Mouse (Mus musculus): ENCODE data around the gene Kcnc3.
A peak's percentile ranks its signal among the peaks of the same experiment; 100 is the strongest.

The Kcnc3 gene

DNA sequence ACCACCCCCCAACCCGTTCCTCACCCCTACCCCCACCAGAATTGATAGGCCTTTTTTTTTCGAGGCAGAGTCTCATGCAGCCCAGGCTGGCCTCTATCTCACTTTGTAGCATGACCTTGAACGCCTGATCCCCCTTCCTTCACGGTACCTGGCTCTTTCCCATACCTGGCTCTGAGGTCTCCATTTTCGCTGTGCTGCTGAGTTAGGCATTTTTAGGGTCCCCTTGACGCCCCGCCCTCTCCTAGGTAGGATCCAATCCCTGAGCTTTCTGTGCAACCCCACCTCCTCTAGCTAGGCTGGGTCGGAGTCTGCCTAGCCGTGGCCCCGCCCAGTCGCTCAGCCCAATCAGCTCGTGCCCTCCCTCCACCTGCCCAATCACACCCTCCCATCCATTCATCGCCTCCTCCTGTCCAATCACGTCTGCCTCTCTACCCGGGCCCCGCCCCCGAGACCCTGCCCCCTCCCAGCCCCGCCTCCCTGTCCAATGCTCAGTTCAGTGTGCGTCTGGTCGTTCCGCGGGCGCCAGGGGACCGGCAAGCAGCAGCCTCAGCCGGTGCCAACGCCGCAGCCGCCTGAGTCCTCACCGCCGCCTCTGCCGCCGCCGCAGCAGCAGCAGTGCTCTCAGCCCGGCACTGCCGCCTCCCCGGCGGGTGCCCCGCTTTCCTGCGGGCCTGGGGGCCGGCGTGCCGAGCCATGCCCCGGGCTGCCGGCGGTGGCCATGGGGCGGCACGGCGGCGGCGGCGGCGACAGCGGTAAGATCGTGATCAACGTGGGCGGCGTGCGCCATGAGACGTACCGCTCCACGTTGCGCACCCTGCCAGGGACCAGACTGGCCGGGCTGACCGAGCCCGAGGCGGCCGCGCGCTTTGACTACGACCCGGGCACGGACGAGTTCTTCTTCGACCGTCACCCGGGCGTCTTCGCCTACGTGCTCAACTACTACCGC is at the start of gene Kcnc3:
Gene Kcnc3 (plus strand): TSS at position 263 of the 946 bp plus-strand sequence.
- DNase-seq (ENCODE audit: low read depth, low spot score) = peak; percentile 98

DNA sequence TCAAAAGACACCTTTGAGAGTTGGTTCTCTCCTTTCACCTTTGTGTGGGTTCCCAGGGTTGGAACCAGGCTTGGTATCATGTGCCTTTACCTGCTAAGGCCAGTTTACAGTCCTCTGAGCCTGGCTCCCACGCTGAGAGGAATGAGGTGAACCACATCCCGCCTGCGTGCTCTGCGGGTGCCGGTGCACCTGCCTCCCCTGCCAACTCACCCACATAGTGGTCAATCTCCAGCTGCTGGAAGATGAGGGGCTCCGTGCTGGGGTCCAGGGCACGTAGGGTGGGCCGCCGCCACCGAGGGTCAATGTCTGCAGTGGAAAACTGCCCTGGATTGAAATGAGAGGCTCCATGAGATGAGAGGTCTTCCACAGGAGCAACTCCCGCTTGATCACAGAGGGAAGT is 47.9 kb upstream of the Kcnc3 start:
- DNase-seq (ENCODE audit: low read depth, low spot score) = no peak

DNA sequence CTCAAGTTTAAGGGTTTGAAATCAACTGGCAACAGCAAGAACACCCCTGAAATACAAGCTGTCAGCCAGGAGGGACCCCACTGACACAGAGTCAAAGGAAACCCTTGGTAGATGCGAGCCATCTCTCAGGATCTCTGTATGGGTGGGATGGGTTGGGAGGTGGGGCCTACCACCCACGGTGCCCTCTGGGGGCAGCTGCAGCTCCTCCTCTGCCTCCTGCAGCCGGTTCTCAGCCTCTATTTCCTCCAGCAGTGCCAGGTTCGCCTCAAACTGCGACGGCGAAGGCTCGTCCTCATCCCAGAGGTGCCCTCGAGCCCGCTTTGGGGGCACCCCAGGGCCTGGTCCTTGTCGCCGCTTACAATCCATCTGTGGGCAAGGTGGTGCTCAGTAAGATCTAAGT is 47.4 kb upstream of the Kcnc3 start:
- no peak for DNase-seq (ENCODE audit: low read depth, low spot score)

DNA sequence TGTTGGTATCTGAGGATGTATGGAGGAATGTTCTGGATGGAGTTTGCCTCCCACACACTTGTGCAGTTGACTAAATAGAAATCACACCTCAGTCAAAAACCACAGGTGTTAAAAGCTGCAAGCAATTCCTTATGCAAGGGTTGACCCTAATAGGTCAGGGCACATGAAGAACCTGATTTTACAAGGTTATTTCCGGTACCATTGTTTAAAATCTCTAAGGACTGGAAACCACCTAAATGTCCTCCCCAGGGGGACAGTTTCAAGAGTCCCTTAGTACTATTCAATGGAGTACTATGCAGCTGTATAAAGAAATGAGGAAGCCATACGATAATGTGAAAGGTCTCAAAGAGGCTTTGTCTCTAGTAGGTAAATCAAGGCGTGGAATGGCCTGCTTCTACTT is 44.2 kb upstream of the Kcnc3 start:
- peak; percentile 56 for DNase-seq (ENCODE audit: low read depth, low spot score)

DNA sequence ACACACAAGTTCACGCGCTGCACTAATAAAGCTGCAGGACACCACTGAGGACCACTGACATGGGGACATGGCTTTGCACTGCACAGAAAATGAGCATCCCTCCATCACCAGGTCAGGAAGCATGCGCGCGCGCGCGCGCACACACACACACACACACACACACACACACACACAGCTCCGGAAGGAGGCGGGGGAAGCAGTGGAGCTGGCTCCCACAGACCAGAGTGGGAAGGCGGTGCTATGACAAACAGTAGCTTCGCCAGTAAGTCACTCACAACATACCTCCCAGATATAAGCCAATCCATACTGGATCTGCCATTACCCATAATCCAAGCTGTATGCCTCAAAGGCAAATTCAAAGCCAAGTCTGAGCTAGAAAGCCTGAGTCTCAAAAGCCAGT is 43.4 kb upstream of the Kcnc3 start:
- DNase-seq (ENCODE audit: low read depth, low spot score) = no peak

DNA sequence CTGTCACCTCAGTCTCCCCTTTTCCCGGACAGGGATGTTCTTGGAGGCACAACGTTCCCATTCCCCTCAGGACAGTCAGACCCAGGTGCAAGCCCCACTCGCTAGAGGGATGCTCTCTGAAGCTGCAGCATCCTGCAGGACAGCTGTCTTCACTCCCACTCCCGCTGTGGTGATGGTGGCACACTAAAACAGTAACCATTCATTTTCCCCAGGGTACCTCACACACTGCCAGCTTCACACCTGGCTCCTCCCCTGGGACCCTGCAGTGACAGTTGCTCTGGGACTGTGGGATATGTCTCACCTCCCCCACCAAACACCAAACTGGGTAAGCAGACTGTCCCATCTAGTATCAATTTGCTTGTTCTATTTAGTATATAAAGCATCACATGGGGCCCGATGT is 42.7 kb upstream of the Kcnc3 start:
- peak; percentile 67 for DNase-seq (ENCODE audit: low read depth, low spot score)

DNA sequence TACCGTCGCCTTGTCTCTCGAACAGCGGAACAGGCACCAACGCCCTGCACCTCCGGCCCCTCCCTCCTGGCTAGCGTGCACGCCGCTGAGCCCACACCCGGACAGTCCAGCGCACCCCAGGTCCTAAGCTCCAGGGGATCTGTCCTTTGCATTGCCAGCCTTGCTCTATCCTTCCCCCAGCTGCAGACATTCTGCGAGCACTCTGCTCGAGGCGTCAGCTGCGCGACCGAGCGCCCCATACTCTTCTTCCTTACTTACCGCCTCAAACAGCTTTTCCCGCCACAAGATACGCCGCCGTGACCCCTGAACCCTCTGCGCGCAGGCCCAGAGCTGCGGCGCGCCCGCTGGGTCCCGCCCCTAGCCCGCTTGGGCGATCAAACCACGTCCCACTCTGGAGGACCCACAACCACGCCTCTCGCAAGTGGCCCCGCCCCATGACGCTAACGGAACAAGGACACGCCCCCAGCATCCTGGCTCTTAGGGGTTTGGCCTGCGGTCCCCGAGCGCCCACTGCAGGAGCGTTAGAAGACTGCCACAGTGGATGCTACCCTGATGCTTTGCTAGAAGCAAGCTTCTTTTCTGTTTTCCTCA is 41.9 kb upstream of the Kcnc3 start, which contains the start of gene Pold1:
Gene Pold1 (minus strand): TSS at position 353 of the 591 bp plus-strand sequence.
- DNase-seq (ENCODE audit: low read depth, low spot score) = peak; percentile 100

DNA sequence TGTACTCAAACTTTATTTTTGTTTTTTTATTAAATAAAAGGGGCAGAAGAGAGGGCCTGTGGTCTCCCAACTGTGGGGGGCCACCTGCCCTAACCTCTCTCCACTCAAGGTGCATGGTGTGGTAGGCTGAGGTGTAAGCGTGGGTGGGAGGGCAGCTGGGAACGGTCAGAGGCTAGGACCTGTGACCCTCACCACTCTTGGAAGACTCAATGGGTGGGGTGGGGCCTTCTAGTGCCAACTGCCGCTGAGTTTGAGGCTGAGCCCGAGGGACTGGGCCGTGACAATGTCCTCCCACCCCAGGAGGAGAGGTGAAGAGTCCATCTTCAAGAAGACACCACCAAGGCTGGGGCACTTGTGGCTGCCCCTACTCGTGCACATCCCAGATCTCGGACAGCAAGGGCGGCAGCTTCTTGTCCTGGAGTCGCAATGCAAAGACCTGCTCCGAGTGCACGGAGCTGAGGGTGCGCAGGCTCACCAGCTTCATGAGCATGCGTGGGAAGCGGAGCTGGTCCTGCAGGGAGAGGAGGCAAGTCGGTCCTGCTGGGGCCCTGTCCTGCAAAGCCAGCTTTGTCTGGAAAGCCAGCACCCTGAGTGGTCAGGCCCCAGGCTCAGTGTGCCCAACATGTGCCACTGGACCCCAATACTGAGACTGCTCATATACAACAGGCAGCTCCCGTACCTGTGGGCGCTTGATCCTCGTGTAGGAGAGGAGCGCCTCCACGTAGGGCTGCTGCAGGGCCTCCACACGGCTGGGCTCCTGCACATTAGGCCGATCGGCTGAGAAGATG is 40.6 kb upstream of the Kcnc3 start:
- DNase-seq (ENCODE audit: low read depth, low spot score) = no peak

DNA sequence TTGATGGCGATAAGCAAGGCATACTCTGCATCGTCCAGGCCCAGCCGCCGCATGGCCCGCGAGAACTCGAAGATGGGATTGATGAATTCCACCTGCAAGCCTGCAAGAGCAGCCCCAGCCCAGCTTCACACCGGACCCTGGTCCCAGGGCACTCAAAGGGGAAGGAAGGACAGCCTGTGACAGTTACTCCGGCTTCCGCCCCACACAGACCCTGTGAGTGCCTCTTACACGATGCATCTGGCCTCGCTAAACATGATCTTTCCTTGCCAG is 40.1 kb upstream of the Kcnc3 start:
- DNase-seq (ENCODE audit: low read depth, low spot score) = no peak

DNA sequence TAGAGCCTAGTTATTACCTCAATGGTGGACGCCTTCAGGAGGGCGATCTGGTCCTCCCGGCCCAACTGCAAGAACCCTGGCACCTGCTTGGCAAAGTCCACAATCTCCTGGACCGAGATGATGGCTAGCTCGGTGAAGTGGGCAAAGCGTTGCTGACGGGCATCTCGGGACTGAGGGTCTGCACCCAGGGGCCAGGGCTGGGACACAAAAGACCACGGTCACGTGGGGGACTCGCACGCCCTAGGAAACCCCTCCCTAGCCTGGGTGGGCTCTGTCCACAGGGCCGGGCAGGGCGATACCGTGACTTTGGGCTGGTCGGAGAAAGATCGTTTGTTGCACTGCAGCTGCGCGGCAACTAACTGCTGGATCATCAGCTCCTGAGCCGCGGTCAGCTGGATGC is 39.2 kb upstream of the Kcnc3 start:
- no peak for DNase-seq (ENCODE audit: low read depth, low spot score)

DNA sequence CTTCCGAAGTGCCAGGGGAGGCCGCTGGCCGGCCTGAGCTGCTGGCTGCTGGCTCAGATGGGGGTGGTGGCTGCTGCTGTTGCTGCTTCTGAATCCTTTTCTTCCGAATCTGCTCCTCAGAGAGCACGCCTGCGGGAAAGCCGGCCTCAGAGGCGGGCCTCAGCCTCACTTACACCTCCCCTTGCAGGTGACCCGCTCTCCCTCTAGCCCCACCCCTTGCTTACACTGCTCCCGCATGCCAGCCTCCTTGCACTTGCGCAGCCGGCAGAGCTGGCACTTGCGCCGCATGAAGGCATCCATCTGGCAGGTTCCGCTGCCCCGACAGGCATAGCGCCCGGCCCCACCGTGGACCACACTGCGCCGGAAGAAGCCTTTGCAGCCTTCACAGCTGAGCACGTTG is 38.7 kb upstream of the Kcnc3 start:
- DNase-seq (ENCODE audit: low read depth, low spot score) = no peak

DNA sequence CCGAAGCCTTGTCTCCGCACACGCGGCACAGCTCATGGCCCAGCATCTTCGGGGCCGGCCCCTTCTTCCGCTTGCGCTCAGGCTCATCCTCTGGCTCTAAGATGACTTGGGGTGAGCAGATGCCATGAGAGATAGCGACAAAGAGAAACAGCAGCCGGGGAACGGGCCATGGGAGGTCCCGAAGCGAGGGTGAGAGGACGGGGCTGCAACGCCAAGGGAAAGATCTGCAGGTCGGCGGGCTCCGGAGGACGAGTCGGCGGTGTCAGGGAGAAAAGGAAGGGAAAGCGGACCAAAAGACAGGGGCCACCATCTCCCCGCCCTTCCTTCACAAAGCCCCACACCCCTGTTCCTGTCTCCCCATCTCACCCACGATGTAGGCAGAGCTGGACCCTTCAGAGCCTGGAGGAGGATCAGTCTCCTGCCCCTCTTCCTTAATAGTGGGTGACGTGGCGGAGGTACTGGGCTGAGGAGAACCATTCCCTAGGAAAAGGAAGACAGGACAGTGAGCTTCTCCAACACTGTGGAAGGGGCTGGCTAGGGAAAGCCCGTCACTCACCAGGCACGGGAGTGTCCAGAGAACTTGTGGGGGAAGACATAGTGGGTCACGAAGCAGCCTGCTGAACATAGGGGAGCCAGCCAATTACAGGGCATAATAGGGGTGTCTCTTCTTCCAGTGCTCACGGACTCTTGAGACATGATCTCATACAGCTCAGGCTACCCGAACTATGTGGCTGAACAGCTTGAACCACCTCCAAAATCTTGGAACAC is 38.1 kb upstream of the Kcnc3 start:
- DNase-seq (ENCODE audit: low read depth, low spot score) = no peak

DNA sequence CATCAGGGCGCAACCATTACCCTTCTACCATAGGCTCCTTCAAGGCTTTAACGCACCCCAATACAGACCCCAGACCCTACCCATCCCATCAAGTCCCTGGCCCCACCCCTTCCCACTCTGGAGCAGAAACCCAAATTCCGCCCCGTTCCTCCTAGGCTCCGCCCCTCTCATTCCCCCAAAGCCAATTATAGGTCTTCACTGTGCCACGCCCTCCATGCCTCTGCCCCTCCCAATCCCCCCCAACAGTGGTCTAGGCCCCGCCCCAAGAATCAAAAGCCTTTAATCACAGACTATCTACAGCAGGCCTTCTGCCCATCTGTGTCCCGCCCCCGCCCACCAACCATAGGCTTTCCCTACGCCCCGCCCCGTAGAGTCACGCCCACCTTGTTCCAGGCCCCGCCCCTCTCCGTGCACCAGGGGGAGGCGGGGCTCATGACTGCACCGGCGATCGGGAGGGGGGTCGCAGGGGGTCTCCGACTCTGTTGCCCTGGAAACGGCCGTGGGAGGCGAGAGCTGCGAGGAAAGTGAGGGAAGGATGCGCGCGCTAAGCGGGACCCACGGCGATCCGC is 37.2 kb upstream of the Kcnc3 start:
- peak; percentile 96 for DNase-seq (ENCODE audit: low read depth, low spot score)

DNA sequence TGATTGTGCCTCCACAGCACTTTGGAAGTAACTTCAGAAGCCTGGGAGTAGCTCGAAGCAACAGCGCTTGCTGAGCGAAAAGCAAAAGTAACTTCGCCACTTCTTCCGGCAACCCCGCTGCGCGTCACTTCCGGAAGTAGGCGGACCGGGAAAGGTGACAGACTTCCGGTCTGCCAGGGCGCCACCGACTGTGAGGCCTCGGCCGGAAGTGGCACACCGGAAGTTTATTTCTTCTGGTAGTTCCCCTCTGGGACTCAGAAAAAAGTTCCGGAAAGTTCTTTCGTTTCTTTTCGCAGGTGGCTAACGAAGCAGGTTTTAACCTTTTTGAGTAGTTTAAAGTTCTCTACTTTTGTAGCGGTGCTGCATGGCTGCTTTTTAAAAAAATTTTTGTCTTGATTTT is 36.6 kb upstream of the Kcnc3 start, which contains the start of gene Nr1h2:
Gene Nr1h2 (minus strand): TSS at position 126 of the 400 bp plus-strand sequence.
- DNase-seq (ENCODE audit: low read depth, low spot score) = peak; percentile 97

DNA sequence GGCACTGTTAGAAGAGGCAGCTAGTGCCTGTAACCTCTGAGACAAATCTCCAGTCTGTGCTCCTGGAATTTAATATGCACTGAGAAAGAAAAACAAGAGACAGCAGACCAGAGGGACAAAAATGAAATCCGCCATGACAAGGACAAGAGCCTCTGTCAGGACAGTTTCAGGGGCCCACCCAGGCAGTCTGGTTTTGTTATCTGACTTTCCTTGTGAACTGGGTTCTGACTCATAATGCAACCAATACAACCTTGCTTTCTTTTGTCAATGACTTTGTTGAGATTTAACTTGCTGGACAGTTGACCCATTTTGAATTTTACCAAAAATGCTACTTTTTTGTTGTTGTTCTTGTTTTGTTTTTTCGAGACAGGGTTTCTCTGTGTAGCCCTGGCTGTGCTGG is 32.8 kb upstream of the Kcnc3 start:
- DNase-seq (ENCODE audit: low read depth, low spot score) = no peak

DNA sequence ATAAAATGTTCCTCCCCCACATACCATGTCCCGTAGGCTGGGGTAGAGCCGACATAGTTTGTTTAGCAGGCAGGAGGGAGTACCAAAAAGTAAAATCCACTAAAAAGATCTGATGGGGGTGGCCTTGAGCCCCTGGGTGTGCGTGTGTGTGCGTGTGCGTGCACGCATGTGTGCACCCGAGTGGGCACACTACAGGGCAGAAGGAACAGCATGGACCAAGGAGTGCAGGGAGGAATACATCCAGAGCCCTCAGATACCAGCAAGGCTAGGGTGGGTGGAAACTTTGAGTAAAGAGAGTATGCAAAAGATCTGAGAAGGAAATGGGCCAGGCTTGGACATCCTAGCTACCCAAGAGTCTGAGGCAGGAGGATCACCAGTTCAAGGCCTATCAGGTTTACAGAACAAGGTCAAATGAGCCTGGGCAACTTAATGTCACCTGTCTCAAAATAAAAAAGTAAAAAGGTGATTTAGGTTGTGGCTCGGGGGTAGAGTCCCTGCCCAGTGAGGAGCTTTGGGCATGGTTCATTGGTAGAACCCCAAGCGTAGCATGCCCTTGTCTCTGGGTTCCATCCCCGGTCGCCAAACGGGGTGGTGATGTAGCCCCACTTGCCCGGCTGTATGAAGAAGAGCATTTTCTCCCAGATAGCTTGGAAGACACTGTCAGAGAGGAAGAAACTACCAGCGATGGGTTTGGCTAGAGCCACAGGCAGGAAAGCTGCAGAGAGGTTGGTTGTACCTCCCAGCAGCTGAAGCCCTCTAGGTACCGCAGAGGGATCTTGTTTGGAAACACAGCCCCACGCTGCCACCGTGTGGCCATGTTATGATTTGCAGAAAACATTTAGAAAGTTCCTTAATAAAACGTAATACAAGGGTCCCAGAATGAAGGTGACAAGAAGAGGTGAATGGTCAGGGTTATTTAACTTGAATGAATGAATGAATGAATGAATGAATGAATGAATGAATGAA is 29.7 kb upstream of the Kcnc3 start:
- peak; percentile 88 for DNase-seq (ENCODE audit: low read depth, low spot score)

DNA sequence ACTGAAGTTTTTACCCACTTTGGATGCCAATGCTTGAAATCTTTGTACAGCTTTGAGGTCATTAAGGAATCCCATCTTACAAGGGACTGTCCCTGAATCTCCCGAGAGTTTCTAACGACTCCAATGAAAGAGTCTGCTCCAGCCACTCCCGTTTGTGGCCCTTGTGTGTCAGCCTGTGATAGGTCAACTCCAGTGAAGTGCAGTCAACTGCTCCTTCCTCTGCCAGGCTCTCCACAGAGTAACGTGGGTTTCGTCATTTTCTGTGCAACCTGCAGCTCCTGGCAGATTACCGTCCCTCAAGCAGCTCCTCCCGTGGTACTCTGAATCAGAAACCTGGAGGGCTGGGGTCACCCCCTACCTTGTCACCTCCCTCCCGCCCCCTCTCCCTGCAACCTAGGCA is 27.2 kb upstream of the Kcnc3 start:
- DNase-seq (ENCODE audit: low read depth, low spot score) = no peak

DNA sequence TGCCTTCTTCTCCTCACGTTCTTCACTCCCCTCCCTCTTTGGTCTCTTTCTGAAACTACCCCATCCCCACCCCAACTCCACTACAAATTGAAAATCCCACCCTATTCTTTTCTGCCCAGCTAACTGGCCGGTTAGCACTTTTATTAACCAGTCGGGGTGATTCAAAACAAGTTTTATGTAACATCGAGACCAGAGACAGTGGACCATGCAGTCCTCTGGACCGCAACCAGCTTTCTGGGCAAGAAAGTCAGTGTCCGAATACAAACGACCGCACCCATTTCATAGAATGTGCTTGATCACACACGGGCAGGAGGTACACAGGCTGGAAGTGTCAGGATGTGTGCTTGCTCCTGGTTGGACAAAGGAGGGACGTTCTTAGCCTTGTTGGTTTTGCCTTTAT is 26.0 kb upstream of the Kcnc3 start:
- no peak for DNase-seq (ENCODE audit: low read depth, low spot score)

DNA sequence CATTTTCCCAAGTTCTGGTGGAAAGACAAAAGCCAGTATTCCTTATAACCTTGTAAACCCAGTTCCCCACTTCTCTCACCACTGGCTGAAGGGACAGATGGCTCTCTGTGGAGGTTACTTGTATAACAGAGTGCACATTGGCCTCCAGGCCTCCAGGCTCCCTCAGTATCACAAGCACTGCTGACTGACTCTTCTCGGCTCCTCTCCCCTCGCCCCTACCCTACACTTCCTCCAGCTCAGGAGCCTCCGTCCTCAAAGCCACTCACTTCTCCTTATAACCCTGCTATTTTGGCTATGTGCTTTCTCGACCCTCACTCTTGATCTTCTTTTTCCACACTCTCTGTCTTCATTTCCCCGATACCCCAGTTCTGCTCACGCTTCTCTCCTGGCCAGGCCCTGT is 25.1 kb upstream of the Kcnc3 start:
- DNase-seq (ENCODE audit: low read depth, low spot score) = peak; percentile 40

DNA sequence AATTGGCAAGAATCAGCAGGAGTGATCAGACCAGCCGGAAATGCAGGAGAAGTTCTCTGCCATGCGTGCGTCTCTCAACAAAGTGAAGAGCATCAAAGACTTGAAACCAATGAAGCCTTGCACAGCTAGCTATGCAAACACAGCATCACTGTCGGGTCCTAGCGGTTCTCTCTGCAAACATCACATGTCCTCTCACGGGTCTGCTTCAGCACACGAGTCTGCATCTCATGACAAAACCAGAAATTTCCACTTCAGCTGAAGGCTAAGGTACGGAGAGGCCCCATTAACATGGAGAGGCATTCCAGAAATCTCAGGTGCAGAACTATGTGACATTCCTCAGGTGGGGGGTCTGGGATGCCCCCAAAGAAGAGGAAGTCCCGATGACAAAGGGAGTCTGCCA is 21.7 kb upstream of the Kcnc3 start:
- DNase-seq (ENCODE audit: low read depth, low spot score) = no peak

Measured in A20 (cell line).